Mouse (Mus musculus) CD4-positive helper T cell, adult 2 months (primary cell): ENCODE measurements at regions not wholly inside any gene's neighbourhood (a gene's known extent, or its start where the extent isn't known, plus 50 kb on each side); places are given as distances from the start of the nearest gene placed in this dataset.

Experiments
- DNase-seq: peaks from one replicate; pipeline ENCODE4 v3.0.0-alpha.2; 2012; ENCODE audit warnings: low read depth, missing footprints, low spot score

GRCm38 (mm10) chr8:116379851-116380250, 124.9 kb upstream of the Dynlrb2 start:
- DNase-seq = no peak

DNA sequence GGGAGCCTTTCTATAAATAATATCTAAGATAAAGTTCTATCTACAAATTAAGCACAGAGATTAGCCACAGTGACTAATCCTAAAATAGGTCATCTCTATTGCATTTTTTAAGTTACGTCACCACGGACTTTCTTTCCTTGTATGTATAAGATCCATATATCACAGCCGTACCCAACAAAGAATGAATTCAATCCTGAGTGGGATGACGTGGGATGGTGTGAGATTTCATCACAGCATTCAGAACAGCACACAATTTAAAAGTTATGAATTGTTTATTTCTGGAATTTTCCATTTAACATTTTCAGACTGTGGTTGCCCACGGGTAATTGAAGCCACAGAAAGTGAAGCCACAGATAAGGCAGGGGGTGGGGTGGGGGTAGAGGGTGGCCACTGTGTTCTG, 129.0 kb upstream of the Dynlrb2 start:
- DNase-seq = no peak

GRCm38 (mm10) chr8:116373063-116373462, 131.7 kb upstream of the Dynlrb2 start:
- DNase-seq = no peak

DNA sequence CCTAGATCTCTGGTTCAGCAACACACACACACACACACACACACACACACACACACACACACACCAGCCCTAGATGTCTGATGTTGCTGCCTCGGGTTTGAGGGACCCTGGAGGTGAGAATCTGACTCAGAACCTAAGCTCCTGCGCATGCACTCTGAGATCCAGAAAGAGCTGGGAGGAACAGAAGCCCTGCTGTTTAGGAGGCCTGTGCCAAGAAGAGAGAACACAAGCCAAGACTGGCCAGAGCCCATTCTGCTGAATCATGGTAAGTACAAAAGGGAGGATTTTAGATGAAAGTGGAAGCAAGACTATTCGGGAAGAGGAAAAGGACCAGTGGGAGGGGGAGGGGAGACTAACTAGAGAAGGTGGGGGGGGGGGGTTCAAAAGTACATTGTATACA, 132.2 kb upstream of the Dynlrb2 start:
- no peak for DNase-seq

- no peak for DNase-seq
These were observed 132.7 kb upstream of the Dynlrb2 start for GRCm38 (mm10) chr8:116372056-116372455.

GRCm38 (mm10) chr8:116367491-116367890, 137.3 kb upstream of the Dynlrb2 start:
- DNase-seq = no peak

DNA sequence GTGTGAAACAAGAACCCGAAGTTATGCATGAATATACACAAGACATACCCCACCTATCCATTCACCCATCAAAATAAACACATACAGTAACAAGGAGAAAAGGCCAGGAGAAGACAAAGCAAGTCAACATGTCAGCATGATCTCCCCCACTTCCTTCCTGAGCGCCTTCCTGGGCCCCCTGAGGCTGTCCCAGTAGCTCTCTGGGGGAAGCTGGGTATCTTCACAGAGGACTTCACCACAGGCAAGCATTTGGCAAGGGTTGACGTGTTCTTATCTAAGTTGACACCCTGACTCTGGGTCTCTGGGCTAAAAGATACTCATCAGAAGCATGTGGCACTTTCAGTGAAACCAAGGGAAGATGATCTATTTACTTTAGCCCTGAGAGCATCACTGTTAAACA, 138.1 kb upstream of the Dynlrb2 start:
- DNase-seq = no peak

DNA sequence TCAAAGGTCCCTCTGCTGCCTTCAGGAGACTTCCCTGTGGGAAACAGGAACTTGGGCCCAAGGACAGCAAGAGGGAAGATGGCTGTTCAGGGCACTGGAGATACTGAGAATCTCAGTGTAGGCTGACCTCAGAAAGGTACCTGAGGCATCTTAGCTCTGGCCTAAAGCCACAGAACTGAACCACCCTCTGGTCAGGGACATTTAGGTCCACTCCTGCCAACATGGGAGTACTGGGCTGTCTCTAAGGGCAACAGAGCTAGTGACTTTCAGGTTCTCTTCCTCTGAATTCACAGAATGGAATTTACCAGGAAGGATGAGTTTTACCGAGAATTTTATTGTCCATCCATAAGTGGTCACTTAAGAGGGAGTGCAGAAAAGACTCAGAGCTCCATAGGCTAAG, 140.0 kb upstream of the Dynlrb2 start:
- DNase-seq = no peak

DNA sequence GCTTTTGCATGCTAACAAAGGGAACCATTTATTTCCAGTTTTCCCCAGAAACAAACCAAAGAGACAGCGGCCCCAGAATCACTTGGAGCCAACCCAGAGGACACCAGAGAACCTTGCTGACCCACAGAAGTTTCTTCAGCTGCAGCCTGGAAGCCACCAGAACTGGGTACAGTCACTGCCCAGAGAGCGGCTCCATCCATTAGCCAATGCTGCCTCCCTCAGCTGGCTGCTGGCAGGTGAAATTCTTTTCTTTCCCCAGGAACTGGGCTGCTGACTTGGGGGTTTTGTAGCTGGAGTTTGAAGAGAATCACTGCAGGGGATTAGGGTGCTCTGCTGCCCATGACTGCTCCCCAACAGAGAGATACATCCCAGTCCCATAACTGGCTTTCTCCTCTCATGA, 140.6 kb upstream of the Dynlrb2 start:
- DNase-seq = no peak

- no peak for DNase-seq
These were observed 142.4 kb upstream of the Dynlrb2 start for GRCm38 (mm10) chr8:116362351-116362750.

- DNase-seq = no peak
These were observed 145.0 kb upstream of the Dynlrb2 start for GRCm38 (mm10) chr8:116359761-116360160.

DNA sequence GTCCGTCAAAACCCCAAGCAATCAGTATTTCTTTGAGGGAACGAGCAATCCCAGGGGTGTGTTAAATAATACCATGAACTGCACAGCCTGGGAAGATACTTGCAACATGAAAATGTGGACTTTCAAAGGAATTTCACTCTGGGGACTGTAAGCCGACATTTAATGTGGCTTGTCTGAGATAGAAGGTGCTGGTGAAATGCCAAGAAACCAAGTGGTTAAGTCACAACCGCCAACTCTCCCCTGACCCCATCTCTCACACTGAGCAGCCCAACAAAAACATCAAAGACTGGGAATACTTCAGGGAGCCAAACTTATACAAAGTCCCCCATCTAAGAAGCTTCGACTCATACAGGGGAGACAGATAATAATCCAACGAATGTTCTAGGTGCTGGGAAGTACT, 150.0 kb upstream of the Dynlrb2 start:
- no peak for DNase-seq

GRCm38 (mm10) chr8:116353911-116354310, 150.9 kb upstream of the Dynlrb2 start:
- DNase-seq = no peak

DNA sequence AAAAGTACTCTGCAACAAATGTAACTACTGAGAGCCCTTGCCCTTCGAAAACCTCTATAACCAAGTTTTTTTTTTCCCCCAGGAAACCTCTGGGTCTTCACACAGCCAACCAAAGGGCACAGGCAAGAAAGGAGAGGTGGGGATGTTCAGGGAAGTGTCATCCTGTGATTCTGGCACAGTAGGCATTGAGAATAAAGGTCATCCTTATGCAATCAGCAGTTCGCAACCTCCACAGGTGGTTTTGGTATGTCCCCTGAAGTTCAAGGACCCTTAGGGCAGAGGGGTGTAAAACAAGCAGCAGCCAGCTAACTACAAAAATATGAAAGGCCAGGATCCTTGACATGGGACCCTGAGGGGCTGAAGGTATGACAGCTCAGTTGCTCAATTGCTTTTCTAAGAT, 152.1 kb upstream of the Dynlrb2 start:
- no peak for DNase-seq

GRCm38 (mm10) chr8:116348971-116349370, 155.8 kb upstream of the Dynlrb2 start:
- DNase-seq = no peak

DNA sequence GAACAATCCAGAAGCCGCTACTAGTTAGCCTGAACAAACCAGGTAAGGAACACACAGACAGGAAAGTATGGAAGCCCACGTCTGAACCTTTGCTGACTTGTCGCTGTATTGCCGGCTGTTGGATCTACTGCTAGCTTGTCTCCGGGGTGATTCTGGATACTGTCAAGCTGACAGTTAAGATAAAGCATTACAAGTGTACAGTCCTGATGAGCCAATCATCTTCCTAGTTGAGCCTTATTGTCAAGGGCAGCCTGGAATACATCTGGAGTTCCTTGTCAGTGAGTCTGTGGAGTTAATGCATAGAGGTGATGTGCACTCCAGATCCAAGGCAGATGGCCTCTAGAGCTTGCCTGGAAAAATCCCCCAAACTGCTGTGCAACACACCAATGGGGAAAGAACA, 157.8 kb upstream of the Dynlrb2 start:
- DNase-seq = no peak

DNA sequence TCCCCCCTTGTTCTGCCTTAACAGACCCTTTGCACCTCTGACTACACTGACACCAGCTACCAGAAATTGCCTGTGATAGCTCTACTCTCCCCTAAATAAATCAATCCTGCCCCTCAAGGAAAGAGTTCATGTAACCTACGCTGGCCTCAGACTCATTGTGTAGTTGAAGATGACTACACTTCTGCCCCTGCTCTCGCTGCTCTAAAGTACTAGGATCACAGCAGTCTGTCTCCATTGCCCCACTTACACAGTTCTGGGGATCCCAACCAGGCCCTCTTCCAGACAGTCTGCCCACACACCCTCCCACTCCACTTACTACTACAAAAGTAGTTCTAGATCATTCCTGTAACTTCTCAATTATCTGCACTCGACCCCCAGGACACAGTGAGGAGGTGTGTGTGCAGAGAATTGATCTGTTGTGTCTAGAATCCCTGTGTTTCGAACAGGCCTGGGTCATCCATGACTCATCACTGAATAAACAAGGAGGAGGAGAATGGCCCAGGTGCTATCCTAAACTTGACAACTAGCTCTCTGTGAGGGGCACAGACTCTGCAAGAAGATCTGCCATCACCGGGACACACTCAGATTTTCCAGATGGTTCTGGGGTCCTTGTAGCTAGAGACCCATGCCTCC, 160.1 kb upstream of the Dynlrb2 start:
- DNase-seq = no peak

DNA sequence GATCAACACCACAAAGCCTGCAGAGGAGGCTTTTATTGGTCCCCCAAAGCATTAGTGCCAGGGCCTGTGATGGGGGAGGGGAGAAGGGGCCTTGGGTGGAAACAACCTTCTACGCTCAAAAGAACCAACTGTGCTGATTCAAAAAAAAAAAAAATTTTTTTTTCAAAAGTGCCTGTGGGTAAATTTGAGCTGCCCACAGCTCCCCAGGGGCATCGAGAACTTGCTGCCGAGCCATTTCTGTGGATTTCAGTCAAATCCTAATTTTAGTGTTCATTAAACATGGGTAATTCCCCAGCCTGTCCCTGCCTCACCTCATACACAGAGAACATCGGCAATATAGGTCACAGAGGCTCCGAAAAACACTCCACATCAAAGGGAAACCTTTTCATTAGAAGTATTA, 161.2 kb upstream of the Dynlrb2 start:
- DNase-seq = no peak

DNA sequence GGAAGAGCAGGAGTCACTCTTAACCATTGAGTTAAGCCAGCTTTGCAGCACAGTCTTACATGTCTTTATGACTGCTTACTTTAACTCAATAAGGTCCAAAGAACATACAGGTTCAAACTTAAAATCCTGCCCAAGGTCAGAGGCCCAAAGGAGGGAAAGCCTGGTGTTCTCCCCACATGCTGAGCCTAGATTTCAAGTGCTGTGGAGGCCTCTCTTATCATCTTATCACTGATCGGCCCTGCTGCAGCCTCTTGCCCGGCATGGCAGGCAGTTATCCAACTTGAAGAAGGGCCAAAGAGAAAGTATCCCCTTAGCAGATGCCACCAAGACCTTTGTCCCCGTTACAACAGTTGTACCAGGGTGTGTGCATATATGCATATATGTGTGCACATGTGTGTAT, 170.0 kb upstream of the Dynlrb2 start:
- no peak for DNase-seq

DNA sequence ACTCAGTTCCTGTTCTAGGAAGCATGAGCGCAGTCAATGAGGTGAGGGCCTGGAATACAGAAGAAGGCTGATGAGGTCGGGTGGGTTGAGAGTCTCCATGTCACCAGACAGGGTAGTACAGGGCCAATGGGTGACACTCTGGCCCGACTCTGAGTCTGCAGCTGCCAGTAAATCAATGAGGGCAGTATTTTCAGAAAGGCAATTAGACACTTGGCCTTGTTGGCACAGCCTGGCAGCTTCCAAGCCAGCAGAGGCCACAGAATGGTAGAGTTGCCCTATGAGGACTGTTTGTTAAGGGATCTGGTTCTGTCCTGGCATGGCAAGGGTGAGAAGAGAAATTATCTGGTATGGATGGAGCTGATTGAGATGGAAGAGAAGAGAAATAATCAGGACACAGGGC, 170.7 kb upstream of the Dynlrb2 start:
- DNase-seq = no peak

GRCm38 (mm10) chr8:116320014-116320680, 184.6 kb upstream of the Dynlrb2 start:
- DNase-seq = no peak

- no peak for DNase-seq
These were observed 189.4 kb upstream of the Dynlrb2 start for GRCm38 (mm10) chr8:116315410-116315809.

DNA sequence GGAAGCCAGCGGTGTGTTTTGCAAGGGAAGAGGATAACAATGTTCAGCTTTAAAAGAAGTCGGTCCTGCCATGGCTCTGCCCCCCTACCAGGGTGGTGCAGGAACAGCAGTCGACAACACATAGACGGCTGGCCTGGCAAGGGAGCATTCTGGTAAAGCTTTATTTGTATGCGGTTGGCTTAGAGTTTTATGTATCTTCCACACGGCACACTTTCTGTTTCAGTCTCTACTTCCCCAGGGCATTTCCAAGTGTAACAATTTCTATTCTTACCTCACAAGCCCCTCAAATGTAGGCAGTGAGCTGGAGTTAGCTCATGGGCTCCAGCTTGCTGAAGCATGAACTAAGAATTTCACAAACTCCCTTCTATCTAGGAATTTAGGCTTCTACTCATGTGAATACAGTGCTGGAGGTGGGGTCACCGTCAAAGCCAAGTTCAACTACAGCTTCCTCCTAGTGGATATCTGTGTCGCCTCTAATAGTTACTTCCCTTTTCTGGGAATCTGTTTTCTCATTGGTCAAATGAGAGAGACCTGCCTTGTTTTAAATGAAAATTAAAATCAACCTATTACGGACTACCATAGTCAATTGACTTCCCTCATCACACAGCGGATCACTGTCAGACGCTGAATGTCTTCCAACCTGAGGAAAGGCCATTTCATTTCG, 190.2 kb upstream of the Dynlrb2 start:
- DNase-seq = no peak
